Mouse (Mus musculus): ENCODE measurements around the gene Nfix. TPM values are rescaled to one million over a fixed set of nuclear protein-coding genes. Genes with fewer than 3 reads are reported as not detected.

Gene Nfix
- polyA plus RNA-seq, 1 experiment from 2014 or later, result 0.49 TPM

- Histone ChIP-seq H3K4me3 (no peak overlapping the region), H3K36me3 (no peaks in the 10 kb centered on the region), H3K9me3 (replicated peaks) (no peaks in the 10 kb centered on the region), H3K27me3 (ENCODE audit: low read depth, poor library complexity, severe bottlenecking) (peaks cover 100% of the 10 kb centered on the region), H3K27ac (replicated peaks) (no peak overlapping the region), H3K4me1 (peaks cover 10% of the 10 kb centered on the region)
- DNase-seq (ENCODE audit: low spot score), result no peak
- WGBS, result 88% methylated on average over 10 of the region's 10 CpGs
Measured at GRCm38 (mm10) chr8:84759718-84760117, 40.4 kb downstream of the Nfix start.

GRCm38 (mm10) chr8:84759126-84759525, 41.0 kb downstream of the Nfix start:
- no peaks in the 10 kb centered on the region for H3K36me3 ChIP-seq
- no peak overlapping the region for H3K27ac ChIP-seq (replicated peaks)
- H3K9me3 ChIP-seq (replicated peaks), result no peaks in the 10 kb centered on the region
- DNase-seq (ENCODE audit: low spot score), result no peak
- 63% methylated on average over 7 of the region's 7 CpGs for WGBS
- peaks cover 100% of the 10 kb centered on the region for H3K27me3 ChIP-seq (ENCODE audit: low read depth, poor library complexity, severe bottlenecking)
- H3K4me1 ChIP-seq, result peaks cover 10% of the 10 kb centered on the region
- H3K4me3 ChIP-seq, result no peak overlapping the region

- Histone ChIP-seq H3K36me3 (no peaks in the 10 kb centered on the region), H3K27me3 (ENCODE audit: low read depth, poor library complexity, severe bottlenecking) (peaks cover 100% of the 10 kb centered on the region), H3K9me3 (replicated peaks) (no peaks in the 10 kb centered on the region), H3K27ac (replicated peaks) (no peak overlapping the region), H3K4me1 (peaks cover 10% of the 10 kb centered on the region), H3K4me3 (no peak overlapping the region)
- DNase-seq (ENCODE audit: low spot score), result no peak
- 89% methylated on average over 3 of the region's 3 CpGs for WGBS
Measured at GRCm38 (mm10) chr8:84758308-84758707, 41.8 kb downstream of the Nfix start.

GRCm38 (mm10) chr8:84757501-84757900, 42.6 kb downstream of the Nfix start:
- Histone ChIP-seq H3K4me1 (peaks cover 10% of the 10 kb centered on the region), H3K27me3 (ENCODE audit: low read depth, poor library complexity, severe bottlenecking) (peaks cover 100% of the 10 kb centered on the region), H3K36me3 (no peaks in the 10 kb centered on the region), H3K4me3 (0 out of 2 replicates have a peak overlapping the region, but pooled peaks have one; percentile 1), H3K9me3 (replicated peaks) (no peaks in the 10 kb centered on the region), H3K27ac (replicated peaks) (no peak overlapping the region)
- DNase-seq (ENCODE audit: low spot score), result no peak
- 32% methylated on average over 5 of the region's 5 CpGs for WGBS

- H3K27me3 ChIP-seq (ENCODE audit: low read depth, poor library complexity, severe bottlenecking), result peaks cover 100% of the 10 kb centered on the region
- no peak overlapping the region for H3K27ac ChIP-seq (replicated peaks)
- no peak overlapping the region for H3K4me3 ChIP-seq
- no peaks in the 10 kb centered on the region for H3K9me3 ChIP-seq (replicated peaks)
- 78% methylated on average over 6 of the region's 6 CpGs for WGBS
- 0 out of 2 replicates have a peak, but pooled peaks cover 13% of the 10 kb centered on the region for H3K4me1 ChIP-seq
- DNase-seq (ENCODE audit: low spot score), result no peak
- no peaks in the 10 kb centered on the region for H3K36me3 ChIP-seq
Measured at GRCm38 (mm10) chr8:84752734-84753582, 47.2 kb downstream of the Nfix start.

GRCm38 (mm10) chr8:84749519-84749918, 50.6 kb downstream of the Nfix start:
- Histone ChIP-seq H3K27me3 (ENCODE audit: low read depth, poor library complexity, severe bottlenecking) (peaks cover 100% of the 10 kb centered on the region), H3K27ac (replicated peaks) (no peak overlapping the region), H3K4me1 (peaks cover 32% of the 10 kb centered on the region), H3K9me3 (replicated peaks) (no peaks in the 10 kb centered on the region), H3K4me3 (no peak overlapping the region), H3K36me3 (no peaks in the 10 kb centered on the region)
- 74% methylated on average over 16 of the region's 16 CpGs for WGBS
- no peak for DNase-seq (ENCODE audit: low spot score)

- H3K4me3 ChIP-seq, result peak overlapping the region; percentile 12; the same call in 1 of the 2 replicates
- DNase-seq (ENCODE audit: low spot score), result peak; percentile 80
- H3K27me3 ChIP-seq (ENCODE audit: low read depth, poor library complexity, severe bottlenecking), result peaks cover 100% of the 10 kb centered on the region
- H3K4me1 ChIP-seq, result peaks cover 58% of the 10 kb centered on the region
- H3K36me3 ChIP-seq, result no peaks in the 10 kb centered on the region
- peak overlapping the region; percentile 19; the same call in 1 of the 2 replicates for H3K27ac ChIP-seq (replicated peaks)
- H3K9me3 ChIP-seq (replicated peaks), result no peaks in the 10 kb centered on the region
- 1% methylated on average over 17 of the region's 17 CpGs for WGBS
Measured at GRCm38 (mm10) chr8:84745032-84745925, 54.9 kb downstream of the Nfix start.

- Histone ChIP-seq H3K9me3 (replicated peaks) (no peaks in the 10 kb centered on the region), H3K27me3 (ENCODE audit: low read depth, poor library complexity, severe bottlenecking) (peaks cover 100% of the 10 kb centered on the region), H3K27ac (replicated peaks) (peak overlapping the region; percentile 19; the same call in 1 of the 2 replicates), H3K4me1 (peaks cover 60% of the 10 kb centered on the region), H3K36me3 (no peaks in the 10 kb centered on the region), H3K4me3 (peak overlapping the region; percentile 20; the same call in 1 of the 2 replicates)
- 3% methylated on average over 15 of the region's 17 CpGs for WGBS
- peak; percentile 57 for DNase-seq (ENCODE audit: low spot score)
Measured at GRCm38 (mm10) chr8:84743517-84744420, 56.4 kb downstream of the Nfix start.

GRCm38 (mm10) chr8:84743054-84743415, 57.1 kb downstream of the Nfix start:
- Histone ChIP-seq H3K4me1 (peaks cover 67% of the 10 kb centered on the region), H3K9me3 (replicated peaks) (no peaks in the 10 kb centered on the region), H3K4me3 (peak overlapping the region; percentile 33), H3K36me3 (no peaks in the 10 kb centered on the region), H3K27me3 (ENCODE audit: low read depth, poor library complexity, severe bottlenecking) (peaks cover 100% of the 10 kb centered on the region), H3K27ac (replicated peaks) (peak overlapping the region; percentile 58; the same call in 1 of the 2 replicates)
- DNase-seq (ENCODE audit: low spot score), result no peak
- WGBS, result 1% methylated on average over 10 of the region's 10 CpGs

- 1% methylated on average over 32 of the region's 32 CpGs for WGBS
Measured at GRCm38 (mm10) chr8:84742171-84743053, 57.7 kb downstream of the Nfix start.

More at GRCm38 (mm10) chr8:84742171-84743053, 57.7 kb downstream of the Nfix start:
- peak overlapping the region; percentile 58; the same call in 1 of the 2 replicates for H3K27ac ChIP-seq (replicated peaks)
- H3K4me3 ChIP-seq, result peak overlapping the region; percentile 33
- DNase-seq (ENCODE audit: low spot score), result peak; percentile 57
- H3K9me3 ChIP-seq (replicated peaks), result no peaks in the 10 kb centered on the region
- no peaks in the 10 kb centered on the region for H3K36me3 ChIP-seq
- H3K4me1 ChIP-seq, result peaks cover 73% of the 10 kb centered on the region
- peaks cover 100% of the 10 kb centered on the region for H3K27me3 ChIP-seq (ENCODE audit: low read depth, poor library complexity, severe bottlenecking)

Data from midbrain, embryonic 10.5 days (tissue).